Mouse (Mus musculus) small intestine, adult 2 months (tissue): ENCODE measurements around the gene Lpp. TPM values are rescaled to one million over a fixed set of nuclear protein-coding genes. Genes with fewer than 3 reads are reported as not detected.

Source experiments
- H3K27ac ChIP-seq: fragments of 200-500 bp; 2 replicates; pipeline ENCODE4 v1.5.1; 2012; ENCODE audit warnings: low read depth, low read length, control low read depth, inconsistent platforms; ENCODE audit not compliant: insufficient read depth
- H3K27me3 ChIP-seq: fragments of 200-500 bp; 2 replicates; pipeline ENCODE4 v1.6.1; 2012; ENCODE audit warnings: mild to moderate bottlenecking, moderate library complexity, low read length, inconsistent platforms; ENCODE audit not compliant: control insufficient read depth, insufficient read depth
- H3K36me3 ChIP-seq: fragments of 200-500 bp; 2 replicates; pipeline ENCODE4 v1.6.1; 2012; ENCODE audit warnings: mild to moderate bottlenecking, low read length, control low read depth, inconsistent platforms; ENCODE audit not compliant: control insufficient read depth, insufficient read depth
- H3K4me1 ChIP-seq: fragments of 200-500 bp; 2 replicates; pipeline ENCODE4 v1.6.1; 2012; ENCODE audit warnings: low read length, inconsistent platforms, mixed read lengths; ENCODE audit not compliant: control insufficient read depth, insufficient read depth, insufficient read length
- H3K4me3 ChIP-seq: fragments of 200-500 bp; 2 replicates; pipeline ENCODE4 v1.5.1; 2012; ENCODE audit warnings: low read depth, mild to moderate bottlenecking, control low read depth, inconsistent platforms, low read length, moderate library complexity
- CTCF ChIP-seq: fragments of 200-500 bp; IDR thresholded peaks from 2 replicates; pipeline ENCODE4 v1.5.1; 2012; ENCODE audit warnings: low read depth, mild to moderate bottlenecking, control low read depth, inconsistent platforms, low read length, moderate library complexity, mixed read lengths; ENCODE audit not compliant: insufficient replicate concordance, insufficient read length; ENCODE audit errors: extremely low read depth
- POLR2A ChIP-seq: fragments of 200-500 bp; IDR thresholded peaks from 2 replicates; pipeline ENCODE4 v1.6.1; 2012; ENCODE audit warnings: low read depth, mild to moderate bottlenecking, control low read depth, inconsistent platforms, low read length, moderate library complexity
- WGBS: fragments of 180-500 bp; shearing (Covaris S2); methylation state at CpG from one replicate; pipeline ENCODE4 v1.1.7; 2018; 5-methylcytosine and 5-hydroxymethylcytosine counted together
- polyA plus RNA-seq: library from polyadenylated mRNA; depleted of rRNA; stranded (reverse); fragments of >200 nt; gene quantifications from 2 replicates; pipeline ENCODE4 v1.2.3, GENCODE M21; 2012

Gene Lpp
- polyA plus RNA-seq, 1 experiment = 23.6 TPM

GRCm38 (mm10) chr16:24651655-24652654 lies 258.6 kb downstream of the Lpp start:
- Histone ChIP-seq H3K36me3 (no peaks in the 10 kb centered on the region), H3K27me3 (no peaks in the 10 kb centered on the region), H3K27ac (no peak overlapping the region), H3K4me1 (peaks cover 2% of the 10 kb centered on the region; the same call in 1 of the 2 replicates), H3K4me3 (no peak overlapping the region)
- TF ChIP-seq CTCF (no peak), POLR2A (no peak)
- 89% methylated on average over 8 of the region's 8 CpGs for WGBS

- Histone ChIP-seq H3K4me1 (peaks cover 2% of the 10 kb centered on the region; the same call in 1 of the 2 replicates), H3K36me3 (no peaks in the 10 kb centered on the region), H3K27me3 (no peaks in the 10 kb centered on the region), H3K27ac (no peak overlapping the region), H3K4me3 (no peak overlapping the region)
- TF ChIP-seq POLR2A (no peak), CTCF (no peak)
- 76% methylated on average over 5 of the region's 5 CpGs for WGBS
Measured at GRCm38 (mm10) chr16:24653041-24653440, 259.7 kb downstream of the Lpp start.

- H3K27ac ChIP-seq = no peak overlapping the region
- peaks cover 2% of the 10 kb centered on the region; the same call in 1 of the 2 replicates for H3K4me1 ChIP-seq
- H3K27me3 ChIP-seq = no peaks in the 10 kb centered on the region
- WGBS = 19% methylated on average over 3 of the region's 3 CpGs
- H3K36me3 ChIP-seq = no peaks in the 10 kb centered on the region
- no peak overlapping the region for H3K4me3 ChIP-seq
- no peak for TF ChIP-seq CTCF
- TF ChIP-seq POLR2A = no peak
Measured at GRCm38 (mm10) chr16:24655116-24655515, 261.8 kb downstream of the Lpp start.

GRCm38 (mm10) chr16:24656026-24656425 lies 262.7 kb downstream of the Lpp start:
- H3K4me1 ChIP-seq = peaks cover 2% of the 10 kb centered on the region; the same call in 1 of the 2 replicates
- no peaks in the 10 kb centered on the region for H3K36me3 ChIP-seq
- H3K27me3 ChIP-seq = no peaks in the 10 kb centered on the region
- no peak for TF ChIP-seq CTCF
- TF ChIP-seq POLR2A = no peak
- 91% methylated on average over 8 of the region's 8 CpGs for WGBS
- no peak overlapping the region for H3K27ac ChIP-seq
- H3K4me3 ChIP-seq = no peak overlapping the region

- H3K27ac ChIP-seq = no peak overlapping the region
- peaks cover 2% of the 10 kb centered on the region; the same call in 1 of the 2 replicates for H3K4me1 ChIP-seq
- WGBS = 87% methylated on average over 5 of the region's 5 CpGs
- 0 out of 2 replicates have a peak, but pooled peaks cover 2% of the 10 kb centered on the region for H3K36me3 ChIP-seq
- no peaks in the 10 kb centered on the region for H3K27me3 ChIP-seq
- H3K4me3 ChIP-seq = no peak overlapping the region
- TF ChIP-seq CTCF = no peak
Measured at GRCm38 (mm10) chr16:24656752-24657151, 263.4 kb downstream of the Lpp start.

GRCm38 (mm10) chr16:24659049-24659448 lies 265.7 kb downstream of the Lpp start:
- WGBS = 84% methylated on average over 2 of the region's 2 CpGs
- no peak overlapping the region for H3K4me3 ChIP-seq
- H3K4me1 ChIP-seq = no peaks in the 10 kb centered on the region
- H3K27me3 ChIP-seq = no peaks in the 10 kb centered on the region
- H3K27ac ChIP-seq = no peak overlapping the region
- no peak for TF ChIP-seq POLR2A
- no peak for TF ChIP-seq CTCF
- H3K36me3 ChIP-seq = peaks cover 8% of the 10 kb centered on the region; the same call in 1 of the 2 replicates

GRCm38 (mm10) chr16:24664131-24664530 lies 270.8 kb downstream of the Lpp start:
- TF ChIP-seq CTCF = no peak
- no peak for TF ChIP-seq POLR2A
- peaks cover 12% of the 10 kb centered on the region for H3K36me3 ChIP-seq
- H3K4me1 ChIP-seq = no peaks in the 10 kb centered on the region
- H3K4me3 ChIP-seq = no peak overlapping the region
- H3K27me3 ChIP-seq = no peaks in the 10 kb centered on the region
- no peak overlapping the region for H3K27ac ChIP-seq
